Mouse (Mus musculus): ENCODE measurements around the gene Phactr1.

DNA sequence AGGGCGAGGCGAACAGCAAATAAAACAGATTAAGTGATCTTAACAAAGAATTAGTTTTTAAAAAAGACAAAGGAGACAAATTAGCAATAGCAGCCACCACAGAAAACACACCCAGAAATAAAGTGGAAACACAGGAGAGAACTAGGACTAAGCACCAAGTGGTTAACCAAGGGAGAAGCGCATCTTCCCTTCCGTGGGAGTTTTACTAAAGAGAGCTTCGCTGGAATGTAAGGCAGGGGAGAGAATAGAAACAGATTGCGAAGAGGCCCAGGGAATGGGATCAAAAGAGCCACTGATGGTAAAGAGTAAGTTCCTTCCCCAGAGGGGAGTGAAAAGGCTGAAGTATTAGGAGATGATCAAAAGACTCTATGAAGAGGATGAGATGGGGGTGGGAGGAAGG lies 30.2 kb upstream of the Phactr1 start:
- no peak for TF ChIP-seq CTCF (IDR thresholded peaks at IDR 0.05; ENCODE audit: low read depth, low read length)
- no peak for TF ChIP-seq POLR2AphosphoS5 (IDR thresholded peaks at IDR 0.05; ENCODE audit: insufficient replicate concordance, low read depth, low read length)
